Mouse (Mus musculus): ENCODE measurements around the gene Btrc. TPM values are rescaled to one million over a fixed set of nuclear protein-coding genes. Genes with fewer than 3 reads are reported as not detected.

The Btrc gene
- polyA plus RNA-seq, 1 experiment from 2014 or later, result 40.8 TPM

- H3K4me2 ChIP-seq (ENCODE audit: low read depth, low read length), result 0 out of 2 replicates have a peak overlapping the region, but pooled peaks have one; percentile 19
- peak; percentile 24 for ATAC-seq (ENCODE audit: insufficient read depth, low FRiP score)
- H3K4me3 ChIP-seq (replicated peaks; ENCODE audit: low read length), result no peak overlapping the region
- H3K9me3 ChIP-seq (replicated peaks; ENCODE audit: control insufficient read depth, low read length), result no peaks in the 10 kb centered on the region
- 10% methylated on average over 8 of the region's 8 CpGs for WGBS
- H3K27me3 ChIP-seq (ENCODE audit: control insufficient read depth, insufficient read depth, low read length), result no peaks in the 10 kb centered on the region
- peaks cover 5% of the 10 kb centered on the region; the same call in 1 of the 2 replicates for H3K36me3 ChIP-seq (ENCODE audit: control insufficient read depth, insufficient read depth, low read length)
- H3K4me1 ChIP-seq (ENCODE audit: control insufficient read depth, insufficient read depth, low read length), result peaks cover 28% of the 10 kb centered on the region
- H3K27ac ChIP-seq (ENCODE audit: low read length), result no peak overlapping the region
- H3K9ac ChIP-seq (ENCODE audit: low read length), result peak overlapping the region; percentile 8
Observed at GRCm38 (mm10) chr19:45575632-45576001, 212.1 kb downstream of the Btrc start.

- Histone ChIP-seq H3K4me2 (ENCODE audit: low read depth, low read length) (no peak overlapping the region), H3K27ac (ENCODE audit: low read length) (no peak overlapping the region), H3K27me3 (ENCODE audit: control insufficient read depth, insufficient read depth, low read length) (no peaks in the 10 kb centered on the region), H3K4me1 (ENCODE audit: control insufficient read depth, insufficient read depth, low read length) (peaks cover 26% of the 10 kb centered on the region), H3K4me3 (replicated peaks; ENCODE audit: low read length) (no peak overlapping the region), H3K9me3 (replicated peaks; ENCODE audit: control insufficient read depth, low read length) (no peaks in the 10 kb centered on the region), H3K36me3 (ENCODE audit: control insufficient read depth, insufficient read depth, low read length) (peaks cover 4% of the 10 kb centered on the region; the same call in 1 of the 2 replicates), H3K9ac (ENCODE audit: low read length) (no peak overlapping the region)
- WGBS, result 73% methylated on average over 14 of the region's 14 CpGs
- no peak for ATAC-seq (ENCODE audit: insufficient read depth, low FRiP score)
Observed at GRCm38 (mm10) chr19:45577141-45577750, 213.7 kb downstream of the Btrc start.

- 82% methylated on average over 12 of the region's 12 CpGs for WGBS
- Histone ChIP-seq H3K4me3 (replicated peaks; ENCODE audit: low read length) (no peak overlapping the region), H3K4me1 (ENCODE audit: control insufficient read depth, insufficient read depth, low read length) (peaks cover 26% of the 10 kb centered on the region), H3K9me3 (replicated peaks; ENCODE audit: control insufficient read depth, low read length) (no peaks in the 10 kb centered on the region), H3K4me2 (ENCODE audit: low read depth, low read length) (no peak overlapping the region), H3K9ac (ENCODE audit: low read length) (no peak overlapping the region), H3K27ac (ENCODE audit: low read length) (no peak overlapping the region), H3K27me3 (ENCODE audit: control insufficient read depth, insufficient read depth, low read length) (no peaks in the 10 kb centered on the region), H3K36me3 (ENCODE audit: control insufficient read depth, insufficient read depth, low read length) (peaks cover 4% of the 10 kb centered on the region; the same call in 1 of the 2 replicates)
- ATAC-seq (ENCODE audit: insufficient read depth, low FRiP score), result no peak
Observed at GRCm38 (mm10) chr19:45578976-45579375, 215.4 kb downstream of the Btrc start.

- Histone ChIP-seq H3K4me3 (replicated peaks; ENCODE audit: low read length) (no peak overlapping the region), H3K4me1 (ENCODE audit: control insufficient read depth, insufficient read depth, low read length) (peaks cover 26% of the 10 kb centered on the region), H3K27me3 (ENCODE audit: control insufficient read depth, insufficient read depth, low read length) (no peaks in the 10 kb centered on the region), H3K9ac (ENCODE audit: low read length) (no peak overlapping the region), H3K9me3 (replicated peaks; ENCODE audit: control insufficient read depth, low read length) (no peaks in the 10 kb centered on the region), H3K27ac (ENCODE audit: low read length) (no peak overlapping the region), H3K4me2 (ENCODE audit: low read depth, low read length) (no peak overlapping the region), H3K36me3 (ENCODE audit: control insufficient read depth, insufficient read depth, low read length) (peaks cover 4% of the 10 kb centered on the region; the same call in 1 of the 2 replicates)
- 87% methylated on average over 7 of the region's 7 CpGs for WGBS
- ATAC-seq (ENCODE audit: insufficient read depth, low FRiP score), result no peak
Observed at GRCm38 (mm10) chr19:45579416-45579815, 215.9 kb downstream of the Btrc start.

Other genes with a start within 250 kb of the Btrc start
- 1.1 and 3.5 TPM in 2 replicates for gene Tlx1, start 213.1 kb upstream of the Btrc start, polyA plus RNA-seq (2015; fragmentation: Nextera tagmentation; extraction: Ambion mirVana)
- gene Lbx1, start 127.9 kb upstream of the Btrc start, polyA plus RNA-seq (2015; fragmentation: Nextera tagmentation; extraction: Ambion mirVana), result not detected in 2 replicates
- gene Poll, start 196.8 kb downstream of the Btrc start, polyA plus RNA-seq (2015; fragmentation: Nextera tagmentation; extraction: Ambion mirVana), result 12.5 and 13.2 TPM in 2 replicates
- 40.1 and 43.4 TPM in 2 replicates for gene Gm17018, start 196.9 kb downstream of the Btrc start, polyA plus RNA-seq (2015; fragmentation: Nextera tagmentation; extraction: Ambion mirVana)